22 mouse cellular contexts compared by ENCODE assay signal in genomic region chr7:123362806-123363205, GRCm38 (mm10). TPM values are rescaled to one million over a fixed set of nuclear protein-coding genes. Genes with fewer than 3 reads are reported as not detected.
DNase-seq lines count a peak whose midpoint lies in the region; TF ChIP-seq lines count a peak whose summit lies in the region.
"Had no signal": no experiment of that assay in that cellular context is flagged by ENCODE, and none has a peak within 500 bp of the region (broad histone marks: within the 10 kb centered on the region; RNA-seq: fewer than 3 reads in every experiment).

No protein-coding gene starts in this region.

- peak overlapping the region; percentile 41 for H3K27ac ChIP-seq in gastrocnemius, adult 2 months
- H3K27ac ChIP-seq: embryonic facial prominence, embryonic 10.5 days; embryonic facial prominence, embryonic 13.5 days; forebrain, embryonic 12.5 days; forebrain, embryonic 15.5 days; hindbrain, embryonic 13.5 days; intestine, embryonic 15.5 days had no signal

- intact Hi-C loops in gastrocnemius, adult 2 months (cut with DNase I), result no loop called here
- intact Hi-C loops in left cerebral cortex, postnatal 36 days (cut with DNase I), result no loop called here

- H3K4me3 ChIP-seq in gastrocnemius, adult 2 months, result no peak overlapping the region
- H3K4me3 ChIP-seq: embryonic facial prominence, embryonic 10.5 days; embryonic facial prominence, embryonic 13.5 days; erythroblast, embryonic 14.5 days; forebrain, embryonic 12.5 days; forebrain, embryonic 15.5 days; hindbrain, embryonic 13.5 days; intestine, embryonic 15.5 days had no signal

- no peak for TF ChIP-seq CTCF in gastrocnemius, adult 2 months (IDR thresholded peaks at IDR 0.05)

- peak; percentile 67 for DNase-seq in adrenal gland, adult 2 months
- DNase-seq in adrenal gland, adult 18-20 months (ENCODE audit: low spot score in 2 of 2), result no peak
- DNase-seq in gastrocnemius, adult 2 months, result no peak
- no peak for DNase-seq in gastrocnemius, postnatal 25 days
- DNase-seq in kidney, postnatal 14 days, result peak; percentile 38
- no peak for DNase-seq in kidney, adult 18-20 months
- peak; percentile 29 for DNase-seq in NIH3T3 (ENCODE audit: low read depth)
- DNase-seq in left cerebral cortex, postnatal 36 days (ENCODE audit: low spot score in 2 of 2), result no peak
- DNase-seq: cerebellum, adult 11-12 months; cerebellum, adult 8-10 months; cerebellum, postnatal 10 days; cerebellum, postnatal 36 days; embryo, embryonic 11 days; gastrocnemius, postnatal 10 days; kidney, adult 8-10 months had no signal

RNA-seq across cellular contexts. Expression of gene Lcmt1, which starts 6.8 kb away (rescaled TPM):
- 10 to 100 TPM; 24.0 to 28.3 TPM for total RNA-seq in adrenal gland, adult 2 months (2021)
- polyA plus RNA-seq in adrenal gland, adult 2 months (2012; rRNA removed), result 15.9 and 16.5 TPM in 2 replicates
- total RNA-seq in adrenal gland, adult 18-20 months (2021), result 10 to 100 TPM; 25.9 to 26.6 TPM
- 10 to 100 TPM; 28.5 to 28.8 TPM for total RNA-seq in gastrocnemius, adult 2 months (2021)
- total RNA-seq in gastrocnemius, postnatal 25 days (2021), result 10 to 100 TPM; 22.9 to 23.9 TPM
- 10 to 100 TPM; 79.2 to 89.2 TPM for total RNA-seq in left cerebral cortex, postnatal 36 days (2021)

RNA-seq across cellular contexts. Expression of gene Arhgap17, which starts 6.9 kb away (rescaled TPM):
- total RNA-seq in adrenal gland, adult 2 months (2021), result 10 to 100 TPM; 52.9 to 58.3 TPM
- polyA plus RNA-seq in adrenal gland, adult 2 months (2012; rRNA removed), result 54.8 and 62.0 TPM in 2 replicates
- total RNA-seq in adrenal gland, adult 18-20 months (2021), result 10 to 100 TPM; 35.6 to 51.9 TPM
- total RNA-seq in gastrocnemius, adult 2 months (2021), result 10 to 100 TPM; 16.4 to 18.5 TPM
- 10 to 100 TPM; 13.1 to 13.8 TPM for total RNA-seq in gastrocnemius, postnatal 25 days (2021)
- 10 to 100 TPM; 11.6 to 18.0 TPM for total RNA-seq in left cerebral cortex, postnatal 36 days (2021)

Comparison
In these comparisons a context has a peak if more than half of its experiments do, and no peak if none do; other contexts are left out.
1. DNase-seq: peak in adrenal gland, adult 2 months (single experiment), kidney, postnatal 14 days (single experiment) and NIH3T3 (single experiment); none in adrenal gland, adult 18-20 months (0 of 2), gastrocnemius, adult 2 months (single experiment), gastrocnemius, postnatal 25 days (single experiment), kidney, adult 18-20 months (single experiment) and left cerebral cortex, postnatal 36 days (0 of 2).